Mouse (Mus musculus): ENCODE results near the gene Gm20662. TPM values are rescaled to one million over a fixed set of nuclear protein-coding genes. Genes with fewer than 3 reads are reported as not detected.

Gene Gm20662
- polyA plus RNA-seq, 1 experiment from 2014 or later, result 0.55 TPM

DNA sequence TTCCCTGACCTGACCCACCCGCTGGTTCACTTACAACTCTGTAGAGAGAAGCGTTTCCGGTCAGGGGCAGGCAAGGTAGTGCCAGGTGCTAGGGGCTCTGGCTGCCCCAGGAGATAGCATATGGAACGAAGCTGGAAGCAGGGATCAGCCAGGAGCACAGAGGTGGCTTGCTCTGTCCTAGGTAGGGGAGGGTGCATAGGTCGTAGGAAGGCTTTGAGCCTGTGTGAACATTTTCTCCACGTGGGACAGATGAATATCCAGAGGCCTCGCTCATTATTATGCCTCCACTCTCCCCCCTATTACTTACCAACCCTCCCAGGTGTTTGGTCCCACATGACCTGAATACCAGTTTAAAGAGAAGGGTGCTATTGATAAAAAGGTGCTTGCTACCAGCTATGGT is 56.3 kb downstream of the Gm20662 start:
- Histone ChIP-seq H3K36me3 (ENCODE audit: control insufficient read depth, insufficient read depth, low read length) (peaks cover 65% of the 10 kb centered on the region), H3K4me1 (ENCODE audit: control insufficient read depth in 2 of 2, insufficient read depth in 2 of 2, low read length in 2 of 2) (peaks cover 14 to 21% of the 10 kb centered on the region in 2 experiments), H3K27me3 (ENCODE audit: control insufficient read depth, insufficient read depth, low read length) (no peaks in the 10 kb centered on the region), H3K9ac (ENCODE audit: low read length) (no peak overlapping the region), H3K27ac (replicated peaks in 1 of 2; ENCODE audit: control insufficient read depth in 1 of 2, insufficient read depth in 1 of 2, low read depth in 2 of 2, low read length in 2 of 2) (peak overlapping the region; percentile 31 to 58; a peak in 2 of 4 replicates), H3K9me3 (ENCODE audit: control insufficient read depth, low read length) (no peaks in the 10 kb centered on the region), H3K4me3 (ENCODE audit: control insufficient read depth in 1 of 2, insufficient read depth in 1 of 2, low read depth in 1 of 2, low read length in 2 of 2) (no peak overlapping the region), H3K4me2 (ENCODE audit: low read length) (no peak overlapping the region)
- no peak for ATAC-seq (ENCODE audit: insufficient number of reproducible peaks, insufficient read depth, low FRiP score, low read depth)
- 73% methylated on average over 7 of the region's 7 CpGs for WGBS

GRCm38 (mm10) chr9:108052885-108053664 is 56.9 kb downstream of the Gm20662 start, which contains the start of gene Amigo3:
TSS of gene Amigo3 (plus strand) at chr9:108053159.
- H3K4me3 ChIP-seq (ENCODE audit: control insufficient read depth in 1 of 2, insufficient read depth in 1 of 2, low read depth in 1 of 2, low read length in 2 of 2), result peak within 1 kb of the TSS; percentile 8 to 22; a peak in 2 of 4 replicates
- H3K9ac ChIP-seq (ENCODE audit: low read length), result peak within 1 kb of the TSS; percentile 50; the same call in 1 of the 2 replicates
- peaks cover 68% of the 10 kb centered on the region for H3K36me3 ChIP-seq (ENCODE audit: control insufficient read depth, insufficient read depth, low read length)
- no peaks in the 10 kb centered on the region for H3K9me3 ChIP-seq (ENCODE audit: control insufficient read depth, low read length)
- peaks cover 11 to 18% of the 10 kb centered on the region in 2 experiments for H3K4me1 ChIP-seq (ENCODE audit: control insufficient read depth in 2 of 2, insufficient read depth in 2 of 2, low read length in 2 of 2)
- H3K27me3 ChIP-seq (ENCODE audit: control insufficient read depth, insufficient read depth, low read length), result no peaks in the 10 kb centered on the region
- ATAC-seq (ENCODE audit: insufficient number of reproducible peaks, insufficient read depth, low FRiP score, low read depth), result peak; percentile 47; the same call in 1 of the 2 replicates
- peak within 1 kb of the TSS; percentile 31 to 58; a peak in 3 of 4 replicates for H3K27ac ChIP-seq (replicated peaks in 1 of 2; ENCODE audit: control insufficient read depth in 1 of 2, insufficient read depth in 1 of 2, low read depth in 2 of 2, low read length in 2 of 2)
- peak within 1 kb of the TSS; percentile 58 for H3K4me2 ChIP-seq (ENCODE audit: low read length)
- 48% methylated on average over 20 of the region's 20 CpGs for WGBS

- WGBS, result 86% methylated on average over 15 of the region's 15 CpGs
- no peaks in the 10 kb centered on the region for H3K9me3 ChIP-seq (ENCODE audit: control insufficient read depth, low read length)
- peaks cover 10 to 14% of the 10 kb centered on the region in 2 experiments for H3K4me1 ChIP-seq (ENCODE audit: control insufficient read depth in 2 of 2, insufficient read depth in 2 of 2, low read length in 2 of 2)
- peaks cover 75% of the 10 kb centered on the region for H3K36me3 ChIP-seq (ENCODE audit: control insufficient read depth, insufficient read depth, low read length)
- no peak overlapping the region for H3K27ac ChIP-seq (replicated peaks in 1 of 2; ENCODE audit: control insufficient read depth in 1 of 2, insufficient read depth in 1 of 2, low read depth in 2 of 2, low read length in 2 of 2)
- no peak for ATAC-seq (ENCODE audit: insufficient number of reproducible peaks, insufficient read depth, low FRiP score, low read depth)
- no peak overlapping the region for H3K4me3 ChIP-seq (ENCODE audit: control insufficient read depth in 1 of 2, insufficient read depth in 1 of 2, low read depth in 1 of 2, low read length in 2 of 2)
- H3K4me2 ChIP-seq (ENCODE audit: low read length), result no peak overlapping the region; the same call in 1 of the 2 replicates
- no peaks in the 10 kb centered on the region for H3K27me3 ChIP-seq (ENCODE audit: control insufficient read depth, insufficient read depth, low read length)
- no peak overlapping the region; the same call in 1 of the 2 replicates for H3K9ac ChIP-seq (ENCODE audit: low read length)
Measured at GRCm38 (mm10) chr9:108053665-108054225, 57.6 kb downstream of the Gm20662 start.

DNA sequence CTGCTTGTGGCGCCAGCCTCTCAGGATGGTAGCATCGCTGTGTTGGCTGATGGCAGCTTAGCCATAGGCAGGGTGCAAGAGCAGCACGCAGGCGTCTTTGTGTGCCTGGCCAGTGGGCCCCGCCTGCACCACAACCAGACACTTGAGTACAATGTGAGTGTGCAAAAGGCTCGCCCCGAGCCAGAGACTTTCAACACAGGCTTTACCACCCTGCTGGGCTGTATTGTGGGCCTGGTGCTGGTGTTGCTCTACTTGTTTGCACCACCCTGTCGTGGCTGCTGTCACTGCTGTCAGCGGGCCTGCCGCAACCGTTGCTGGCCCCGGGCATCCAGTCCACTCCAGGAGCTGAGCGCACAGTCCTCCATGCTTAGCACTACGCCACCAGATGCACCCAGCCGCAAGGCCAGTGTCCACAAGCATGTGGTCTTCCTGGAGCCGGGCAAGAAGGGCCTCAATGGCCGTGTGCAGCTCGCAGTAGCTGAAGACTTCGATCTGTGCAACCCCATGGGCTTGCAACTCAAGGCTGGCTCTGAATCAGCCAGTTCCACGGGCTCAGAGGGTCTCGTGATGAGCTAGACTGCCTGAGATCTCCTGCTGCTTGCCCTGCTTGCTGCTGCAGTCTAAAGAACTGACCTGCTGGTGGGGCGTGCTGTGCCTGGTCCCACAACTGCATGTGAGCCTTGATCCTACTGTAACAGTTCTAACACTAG is 58.3 kb downstream of the Gm20662 start:
- H3K9ac ChIP-seq (ENCODE audit: low read length), result no peak overlapping the region
- 90% methylated on average over 22 of the region's 22 CpGs for WGBS
- peaks cover 10 to 12% of the 10 kb centered on the region in 2 experiments for H3K4me1 ChIP-seq (ENCODE audit: control insufficient read depth in 2 of 2, insufficient read depth in 2 of 2, low read length in 2 of 2)
- no peaks in the 10 kb centered on the region for H3K27me3 ChIP-seq (ENCODE audit: control insufficient read depth, insufficient read depth, low read length)
- H3K4me3 ChIP-seq (ENCODE audit: control insufficient read depth in 1 of 2, insufficient read depth in 1 of 2, low read depth in 1 of 2, low read length in 2 of 2), result no peak overlapping the region
- ATAC-seq (ENCODE audit: insufficient number of reproducible peaks, insufficient read depth, low FRiP score, low read depth), result no peak
- peaks cover 82% of the 10 kb centered on the region for H3K36me3 ChIP-seq (ENCODE audit: control insufficient read depth, insufficient read depth, low read length)
- H3K27ac ChIP-seq (replicated peaks in 1 of 2; ENCODE audit: control insufficient read depth in 1 of 2, insufficient read depth in 1 of 2, low read depth in 2 of 2, low read length in 2 of 2), result no peak overlapping the region
- H3K9me3 ChIP-seq (ENCODE audit: control insufficient read depth, low read length), result no peaks in the 10 kb centered on the region
- no peak overlapping the region for H3K4me2 ChIP-seq (ENCODE audit: low read length)

DNA sequence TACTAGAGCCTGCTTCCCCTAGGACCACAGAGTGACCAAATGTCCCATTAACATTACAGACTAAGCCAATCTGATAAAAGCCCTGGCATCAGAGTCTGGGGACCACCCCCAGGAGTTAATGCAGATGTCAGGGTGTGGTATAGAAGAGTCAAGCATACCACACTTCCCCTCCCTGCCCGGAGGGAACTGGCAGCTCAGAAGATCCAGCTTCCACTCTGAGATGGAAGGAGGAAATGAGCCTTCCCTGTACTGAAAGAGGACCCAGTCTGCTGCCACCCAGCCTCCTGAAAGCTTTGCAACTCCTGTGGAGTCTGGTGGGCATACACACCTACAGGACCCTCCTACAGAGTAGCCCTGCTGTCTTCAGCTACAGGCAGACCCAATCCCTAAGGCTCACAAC is 58.9 kb downstream of the Gm20662 start:
- Histone ChIP-seq H3K27me3 (ENCODE audit: control insufficient read depth, insufficient read depth, low read length) (no peaks in the 10 kb centered on the region), H3K36me3 (ENCODE audit: control insufficient read depth, insufficient read depth, low read length) (peaks cover 86% of the 10 kb centered on the region), H3K4me2 (ENCODE audit: low read length) (no peak overlapping the region), H3K4me1 (ENCODE audit: control insufficient read depth in 2 of 2, insufficient read depth in 2 of 2, low read length in 2 of 2) (peaks cover 6% of the 10 kb centered on the region in 2 experiments), H3K27ac (replicated peaks in 1 of 2; ENCODE audit: control insufficient read depth in 1 of 2, insufficient read depth in 1 of 2, low read depth in 2 of 2, low read length in 2 of 2) (no peak overlapping the region), H3K9me3 (ENCODE audit: control insufficient read depth, low read length) (no peaks in the 10 kb centered on the region), H3K9ac (ENCODE audit: low read length) (no peak overlapping the region), H3K4me3 (ENCODE audit: control insufficient read depth in 1 of 2, insufficient read depth in 1 of 2, low read depth in 1 of 2, low read length in 2 of 2) (no peak overlapping the region)
- 74% methylated on average over 1 of the region's 1 CpGs for WGBS
- ATAC-seq (ENCODE audit: insufficient number of reproducible peaks, insufficient read depth, low FRiP score, low read depth), result no peak

- H3K4me1 ChIP-seq (ENCODE audit: control insufficient read depth in 2 of 2, insufficient read depth in 2 of 2, low read length in 2 of 2), result peaks cover 5 to 9% of the 10 kb centered on the region in 2 experiments
- no peak overlapping the region for H3K4me2 ChIP-seq (ENCODE audit: low read length)
- no peak overlapping the region for H3K4me3 ChIP-seq (ENCODE audit: control insufficient read depth in 1 of 2, insufficient read depth in 1 of 2, low read depth in 1 of 2, low read length in 2 of 2)
- no peak overlapping the region for H3K9ac ChIP-seq (ENCODE audit: low read length)
- no peak overlapping the region for H3K27ac ChIP-seq (replicated peaks in 1 of 2; ENCODE audit: control insufficient read depth in 1 of 2, insufficient read depth in 1 of 2, low read depth in 2 of 2, low read length in 2 of 2)
- H3K9me3 ChIP-seq (ENCODE audit: control insufficient read depth, low read length), result no peaks in the 10 kb centered on the region
- ATAC-seq (ENCODE audit: insufficient number of reproducible peaks, insufficient read depth, low FRiP score, low read depth), result no peak
- 81% methylated on average over 6 of the region's 6 CpGs for WGBS
- H3K27me3 ChIP-seq (ENCODE audit: control insufficient read depth, insufficient read depth, low read length), result no peaks in the 10 kb centered on the region
- peaks cover 86% of the 10 kb centered on the region for H3K36me3 ChIP-seq (ENCODE audit: control insufficient read depth, insufficient read depth, low read length)
Measured at GRCm38 (mm10) chr9:108055661-108056237, 59.6 kb downstream of the Gm20662 start.

All from heart, embryonic 14.5 days (tissue).